Mouse (Mus musculus): ENCODE measurements around the gene Tnfrsf19. TPM values are rescaled to one million over a fixed set of nuclear protein-coding genes. Genes with fewer than 3 reads are reported as not detected.

Gene Tnfrsf19
- 14.7 and 17.7 TPM in 2 replicates for polyA plus RNA-seq (2015; fragmentation: Nextera tagmentation; extraction: Ambion mirVana)

GRCm38 (mm10) chr14:61046091-61046681 lies at the start of gene Tnfrsf19:
Gene Tnfrsf19 (minus strand): TSS chr14:61046490.
- Histone ChIP-seq H3K9ac (ENCODE audit: low read length) (peak within 1 kb of the TSS; percentile 75), H3K4me1 (ENCODE audit: control insufficient read depth, insufficient read depth, low read length) (peaks cover 13% of the 10 kb centered on the region), H3K9me3 (replicated peaks; ENCODE audit: control insufficient read depth, low read length) (no peaks in the 10 kb centered on the region), H3K27me3 (ENCODE audit: control insufficient read depth, insufficient read depth, low read length) (peaks cover 9% of the 10 kb centered on the region), H3K27ac (ENCODE audit: low read length) (peak within 1 kb of the TSS; percentile 83), H3K36me3 (ENCODE audit: control insufficient read depth, insufficient read depth) (no peaks in the 10 kb centered on the region), H3K4me2 (ENCODE audit: low read depth, low read length) (peak within 1 kb of the TSS; percentile 90), H3K4me3 (ENCODE audit: low read length) (peak within 1 kb of the TSS; percentile 65)
- under 1% methylated on average over 38 of the region's 38 CpGs for WGBS
- ATAC-seq (replicated peaks; ENCODE audit: extremely low read depth, insufficient read depth, low FRiP score): peak; percentile 92

DNA sequence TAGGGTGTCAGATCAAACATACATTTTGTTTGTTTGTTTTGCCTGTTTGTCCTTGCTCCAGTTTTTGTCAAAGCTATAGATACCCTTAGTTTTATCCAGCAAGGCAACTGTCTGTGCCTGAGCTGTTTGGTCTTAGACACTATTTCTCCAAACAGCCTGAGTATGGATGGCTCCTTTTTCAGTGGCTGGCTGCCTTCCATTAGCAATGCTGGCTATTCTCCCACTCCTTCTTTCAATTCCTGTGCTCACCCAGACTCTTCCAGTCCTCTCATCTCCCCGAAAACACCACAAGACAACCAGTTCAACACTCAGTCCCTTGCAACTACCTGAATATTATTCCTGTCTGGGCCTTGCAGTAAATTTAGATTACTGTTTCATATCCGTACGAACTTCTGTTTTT lies 45.8 kb upstream of the Tnfrsf19 start:
- no peaks in the 10 kb centered on the region for H3K9me3 ChIP-seq (replicated peaks; ENCODE audit: control insufficient read depth, low read length)
- H3K4me2 ChIP-seq (ENCODE audit: low read depth, low read length): no peak overlapping the region
- H3K27me3 ChIP-seq (ENCODE audit: control insufficient read depth, insufficient read depth, low read length): no peaks in the 10 kb centered on the region
- no peak for ATAC-seq (replicated peaks; ENCODE audit: extremely low read depth, insufficient read depth, low FRiP score)
- H3K4me1 ChIP-seq (ENCODE audit: control insufficient read depth, insufficient read depth, low read length): no peaks in the 10 kb centered on the region
- H3K4me3 ChIP-seq (ENCODE audit: low read length): no peak overlapping the region
- 73% methylated on average over 3 of the region's 3 CpGs for WGBS
- H3K27ac ChIP-seq (ENCODE audit: low read length): no peak overlapping the region
- no peak overlapping the region for H3K9ac ChIP-seq (ENCODE audit: low read length)
- H3K36me3 ChIP-seq (ENCODE audit: control insufficient read depth, insufficient read depth): no peaks in the 10 kb centered on the region

DNA sequence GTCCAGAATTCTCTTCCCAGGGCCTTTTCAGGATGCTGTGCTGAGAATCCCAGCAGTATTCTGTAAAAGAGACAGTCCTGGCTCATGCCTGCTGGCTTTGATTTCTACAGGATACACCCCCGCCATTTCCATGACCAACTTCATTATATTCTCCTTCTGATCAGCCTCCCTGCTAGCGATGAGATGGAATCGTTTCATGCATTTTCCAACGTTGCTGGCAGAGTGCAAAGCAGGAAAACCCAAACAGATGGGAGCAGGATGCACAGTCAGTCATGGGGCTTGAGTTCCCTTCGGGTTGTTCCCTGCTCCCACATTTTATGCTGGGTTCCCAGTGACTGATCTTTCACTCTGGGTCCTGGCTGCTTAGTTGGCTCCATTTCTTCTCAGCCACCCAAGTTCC lies 44.7 kb upstream of the Tnfrsf19 start:
- 77% methylated on average over 5 of the region's 5 CpGs for WGBS

GRCm38 (mm10) chr14:61088187-61088586 lies 41.9 kb upstream of the Tnfrsf19 start:
- no peak for ATAC-seq (replicated peaks; ENCODE audit: extremely low read depth, insufficient read depth, low FRiP score)
- H3K36me3 ChIP-seq (ENCODE audit: control insufficient read depth, insufficient read depth): no peaks in the 10 kb centered on the region
- H3K9ac ChIP-seq (ENCODE audit: low read length): no peak overlapping the region
- H3K27ac ChIP-seq (ENCODE audit: low read length): no peak overlapping the region
- no peak overlapping the region for H3K4me3 ChIP-seq (ENCODE audit: low read length)
- H3K9me3 ChIP-seq (replicated peaks; ENCODE audit: control insufficient read depth, low read length): no peaks in the 10 kb centered on the region
- 62% methylated on average over 8 of the region's 8 CpGs for WGBS
- no peaks in the 10 kb centered on the region for H3K27me3 ChIP-seq (ENCODE audit: control insufficient read depth, insufficient read depth, low read length)
- no peaks in the 10 kb centered on the region for H3K4me1 ChIP-seq (ENCODE audit: control insufficient read depth, insufficient read depth, low read length)
- no peak overlapping the region for H3K4me2 ChIP-seq (ENCODE audit: low read depth, low read length)

More for the DNA sequence above, 44.7 kb upstream of the Tnfrsf19 start:
- H3K27me3 ChIP-seq (ENCODE audit: control insufficient read depth, insufficient read depth, low read length): no peaks in the 10 kb centered on the region
- H3K27ac ChIP-seq (ENCODE audit: low read length): no peak overlapping the region
- no peaks in the 10 kb centered on the region for H3K36me3 ChIP-seq (ENCODE audit: control insufficient read depth, insufficient read depth)
- no peaks in the 10 kb centered on the region for H3K9me3 ChIP-seq (replicated peaks; ENCODE audit: control insufficient read depth, low read length)
- H3K4me2 ChIP-seq (ENCODE audit: low read depth, low read length): no peak overlapping the region
- no peak overlapping the region for H3K9ac ChIP-seq (ENCODE audit: low read length)
- H3K4me1 ChIP-seq (ENCODE audit: control insufficient read depth, insufficient read depth, low read length): no peaks in the 10 kb centered on the region
- no peak overlapping the region for H3K4me3 ChIP-seq (ENCODE audit: low read length)
- no peak for ATAC-seq (replicated peaks; ENCODE audit: extremely low read depth, insufficient read depth, low FRiP score)

- Histone ChIP-seq H3K27ac (ENCODE audit: low read length) (no peak overlapping the region), H3K27me3 (ENCODE audit: control insufficient read depth, insufficient read depth, low read length) (no peaks in the 10 kb centered on the region), H3K9me3 (replicated peaks; ENCODE audit: control insufficient read depth, low read length) (peaks cover 3% of the 10 kb centered on the region; the same call in 1 of the 2 replicates), H3K9ac (ENCODE audit: low read length) (no peak overlapping the region), H3K4me2 (ENCODE audit: low read depth, low read length) (no peak overlapping the region), H3K36me3 (ENCODE audit: control insufficient read depth, insufficient read depth) (no peaks in the 10 kb centered on the region), H3K4me3 (ENCODE audit: low read length) (no peak overlapping the region), H3K4me1 (ENCODE audit: control insufficient read depth, insufficient read depth, low read length) (no peaks in the 10 kb centered on the region)
- 45% methylated on average over 3 of the region's 3 CpGs for WGBS
- ATAC-seq (replicated peaks; ENCODE audit: extremely low read depth, insufficient read depth, low FRiP score): no peak
Measured at GRCm38 (mm10) chr14:61085325-61085724, 39.0 kb upstream of the Tnfrsf19 start.

- ATAC-seq (replicated peaks; ENCODE audit: extremely low read depth, insufficient read depth, low FRiP score): no peak
- no peaks in the 10 kb centered on the region for H3K9me3 ChIP-seq (replicated peaks; ENCODE audit: control insufficient read depth, low read length)
- H3K9ac ChIP-seq (ENCODE audit: low read length): no peak overlapping the region
- H3K27ac ChIP-seq (ENCODE audit: low read length): no peak overlapping the region
- H3K4me1 ChIP-seq (ENCODE audit: control insufficient read depth, insufficient read depth, low read length): no peaks in the 10 kb centered on the region
- no peak overlapping the region for H3K4me2 ChIP-seq (ENCODE audit: low read depth, low read length)
- 76% methylated on average over 1 of the region's 1 CpGs for WGBS
- no peaks in the 10 kb centered on the region for H3K27me3 ChIP-seq (ENCODE audit: control insufficient read depth, insufficient read depth, low read length)
- H3K4me3 ChIP-seq (ENCODE audit: low read length): no peak overlapping the region
- no peaks in the 10 kb centered on the region for H3K36me3 ChIP-seq (ENCODE audit: control insufficient read depth, insufficient read depth)
Measured at GRCm38 (mm10) chr14:61069555-61069954, 23.3 kb upstream of the Tnfrsf19 start.

DNA sequence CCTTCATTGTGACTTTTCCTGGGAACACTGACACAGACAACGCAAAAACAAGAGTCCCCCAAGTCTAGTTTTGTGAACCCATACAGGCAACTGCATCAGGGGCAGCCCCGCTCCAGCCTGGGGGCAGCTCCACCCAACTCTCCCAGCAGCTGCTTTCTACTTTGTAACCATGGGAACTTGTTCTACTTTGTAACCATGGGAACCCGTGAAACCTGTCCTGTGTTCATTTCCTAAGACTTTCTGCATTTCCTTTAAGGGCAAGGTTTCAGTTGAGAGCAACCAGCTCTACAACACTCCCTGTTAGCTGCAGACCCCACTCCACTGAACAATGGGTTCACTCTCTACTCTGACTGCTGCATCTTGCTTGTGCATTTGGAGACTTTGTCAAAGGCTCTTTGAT lies 15.4 kb upstream of the Tnfrsf19 start:
- 58% methylated on average over 3 of the region's 3 CpGs for WGBS
- H3K36me3 ChIP-seq (ENCODE audit: control insufficient read depth, insufficient read depth): no peaks in the 10 kb centered on the region
- no peaks in the 10 kb centered on the region for H3K27me3 ChIP-seq (ENCODE audit: control insufficient read depth, insufficient read depth, low read length)
- no peak overlapping the region for H3K4me2 ChIP-seq (ENCODE audit: low read depth, low read length)
- ATAC-seq (replicated peaks; ENCODE audit: extremely low read depth, insufficient read depth, low FRiP score): no peak
- H3K9me3 ChIP-seq (replicated peaks; ENCODE audit: control insufficient read depth, low read length): no peaks in the 10 kb centered on the region
- no peak overlapping the region for H3K27ac ChIP-seq (ENCODE audit: low read length)
- peaks cover 7% of the 10 kb centered on the region for H3K4me1 ChIP-seq (ENCODE audit: control insufficient read depth, insufficient read depth, low read length)
- H3K4me3 ChIP-seq (ENCODE audit: low read length): no peak overlapping the region
- no peak overlapping the region for H3K9ac ChIP-seq (ENCODE audit: low read length)

- WGBS: 74% methylated on average over 9 of the region's 9 CpGs
- no peak overlapping the region for H3K4me3 ChIP-seq (ENCODE audit: low read length)
- no peak overlapping the region for H3K27ac ChIP-seq (ENCODE audit: low read length)
- ATAC-seq (replicated peaks; ENCODE audit: extremely low read depth, insufficient read depth, low FRiP score): no peak
- no peaks in the 10 kb centered on the region for H3K9me3 ChIP-seq (replicated peaks; ENCODE audit: control insufficient read depth, low read length)
- H3K36me3 ChIP-seq (ENCODE audit: control insufficient read depth, insufficient read depth): no peaks in the 10 kb centered on the region
- no peak overlapping the region for H3K4me2 ChIP-seq (ENCODE audit: low read depth, low read length)
- H3K9ac ChIP-seq (ENCODE audit: low read length): no peak overlapping the region
- H3K27me3 ChIP-seq (ENCODE audit: control insufficient read depth, insufficient read depth, low read length): no peaks in the 10 kb centered on the region
- peaks cover 10% of the 10 kb centered on the region for H3K4me1 ChIP-seq (ENCODE audit: control insufficient read depth, insufficient read depth, low read length)
Measured at GRCm38 (mm10) chr14:61059316-61059945, 13.1 kb upstream of the Tnfrsf19 start.

GRCm38 (mm10) chr14:61056962-61057361 lies 10.7 kb upstream of the Tnfrsf19 start:
- WGBS: 8% methylated on average over 11 of the region's 11 CpGs
- Histone ChIP-seq H3K4me1 (ENCODE audit: control insufficient read depth, insufficient read depth, low read length) (peaks cover 7% of the 10 kb centered on the region), H3K9ac (ENCODE audit: low read length) (peak overlapping the region; percentile 32; the same call in 1 of the 2 replicates), H3K36me3 (ENCODE audit: control insufficient read depth, insufficient read depth) (no peaks in the 10 kb centered on the region), H3K9me3 (replicated peaks; ENCODE audit: control insufficient read depth, low read length) (peaks cover 6% of the 10 kb centered on the region; the same call in 1 of the 2 replicates), H3K4me2 (ENCODE audit: low read depth, low read length) (peak overlapping the region; percentile 69), H3K27ac (ENCODE audit: low read length) (no peak overlapping the region), H3K27me3 (ENCODE audit: control insufficient read depth, insufficient read depth, low read length) (no peaks in the 10 kb centered on the region), H3K4me3 (ENCODE audit: low read length) (peak overlapping the region; percentile 42)
- ATAC-seq (replicated peaks; ENCODE audit: extremely low read depth, insufficient read depth, low FRiP score): no peak; the same call in 1 of the 2 replicates
